Mouse (Mus musculus) cerebellum, adult (tissue): ENCODE measurements around the gene Ptbp2.

ENCODE experiments used
- ATAC-seq: cut with Nextera tagmentation; 2 replicates; pipeline ENCODE4 v1.9.2; 2017; ENCODE audit warnings: mild to moderate bottlenecking, moderate library complexity, mixed read lengths; ENCODE audit not compliant: insufficient number of reproducible peaks, low FRiP score, low TSS enrichment

Gene Ptbp2

DNA sequence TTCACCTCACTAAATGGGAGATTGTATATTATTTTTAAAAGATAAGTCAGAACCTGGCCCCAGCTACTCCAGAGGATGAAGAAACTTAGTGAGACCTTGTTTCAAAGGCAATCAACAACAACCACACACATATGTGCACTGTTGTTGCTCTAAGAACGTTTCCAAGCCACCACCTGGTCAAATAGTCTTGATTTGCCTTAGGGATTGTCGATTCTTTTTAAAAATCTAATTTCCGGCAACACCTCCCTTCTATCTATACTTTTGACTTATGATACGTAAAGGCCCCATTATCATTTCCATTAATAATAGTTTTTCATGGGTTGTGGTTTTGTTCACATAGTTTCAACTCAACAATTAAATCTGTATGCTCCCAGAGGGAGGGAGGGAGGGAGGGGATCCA, at the start of gene Ptbp2:
TSS of gene Ptbp2 (minus strand) at position 101 of the 400 bp plus-strand sequence.
- no peak for ATAC-seq

DNA sequence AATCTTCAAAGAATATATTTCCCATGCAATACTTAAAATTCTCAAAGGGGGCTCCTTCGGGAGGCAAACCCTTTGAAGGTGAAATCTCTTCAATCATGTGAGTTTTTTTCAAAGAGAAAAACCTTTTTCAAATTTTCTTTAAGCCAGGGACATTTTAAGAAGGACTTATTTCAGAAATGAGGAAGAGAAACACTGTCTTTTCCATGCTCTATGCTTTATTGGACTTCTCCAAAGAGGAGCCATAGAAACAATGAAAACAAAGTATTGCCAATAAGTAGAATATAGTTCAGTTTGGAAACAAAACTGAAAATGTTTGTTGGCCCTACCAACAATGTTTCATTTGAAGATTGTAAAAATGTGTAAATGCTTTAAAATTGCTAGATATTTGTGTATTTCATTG, 30.4 kb upstream of the Ptbp2 start:
- ATAC-seq, result no peak

- ATAC-seq, result no peak
Measured at GRCm38 (mm10) chr3:119806123-119806522, 21.9 kb upstream of the Ptbp2 start.

DNA sequence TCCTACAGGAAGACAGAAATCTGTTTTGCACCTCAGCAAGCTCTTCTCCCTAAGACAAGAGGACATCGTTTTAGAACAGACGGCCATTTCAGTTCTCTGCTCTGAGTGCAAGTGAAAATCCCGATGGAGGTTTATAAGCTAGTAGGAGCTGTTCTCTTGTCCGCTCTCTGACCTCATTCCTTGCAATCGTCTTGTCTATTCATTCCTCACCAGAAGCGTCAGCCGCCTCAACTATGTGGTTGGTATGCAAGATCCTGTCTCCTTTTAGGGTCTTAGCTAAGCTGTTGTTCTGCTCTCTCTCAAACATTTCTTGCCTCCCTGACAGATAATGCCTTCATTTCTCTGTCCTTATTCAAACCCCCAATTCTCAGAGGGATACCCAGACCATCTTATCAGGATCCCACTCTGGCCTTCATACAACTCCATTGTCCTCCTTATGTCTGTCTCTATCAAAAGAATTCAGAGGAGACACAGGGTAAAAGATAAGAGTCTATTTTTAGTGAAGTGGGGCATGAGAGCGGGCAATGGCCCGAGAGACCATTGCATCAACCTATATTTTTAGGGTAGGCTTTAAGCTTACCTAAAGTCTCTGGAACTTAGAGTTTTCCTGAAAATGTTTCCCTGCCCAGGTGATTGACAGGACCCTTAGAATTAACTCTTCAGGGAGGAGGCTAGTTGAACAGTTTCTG, 10.6 kb upstream of the Ptbp2 start:
- ATAC-seq, result no peak

DNA sequence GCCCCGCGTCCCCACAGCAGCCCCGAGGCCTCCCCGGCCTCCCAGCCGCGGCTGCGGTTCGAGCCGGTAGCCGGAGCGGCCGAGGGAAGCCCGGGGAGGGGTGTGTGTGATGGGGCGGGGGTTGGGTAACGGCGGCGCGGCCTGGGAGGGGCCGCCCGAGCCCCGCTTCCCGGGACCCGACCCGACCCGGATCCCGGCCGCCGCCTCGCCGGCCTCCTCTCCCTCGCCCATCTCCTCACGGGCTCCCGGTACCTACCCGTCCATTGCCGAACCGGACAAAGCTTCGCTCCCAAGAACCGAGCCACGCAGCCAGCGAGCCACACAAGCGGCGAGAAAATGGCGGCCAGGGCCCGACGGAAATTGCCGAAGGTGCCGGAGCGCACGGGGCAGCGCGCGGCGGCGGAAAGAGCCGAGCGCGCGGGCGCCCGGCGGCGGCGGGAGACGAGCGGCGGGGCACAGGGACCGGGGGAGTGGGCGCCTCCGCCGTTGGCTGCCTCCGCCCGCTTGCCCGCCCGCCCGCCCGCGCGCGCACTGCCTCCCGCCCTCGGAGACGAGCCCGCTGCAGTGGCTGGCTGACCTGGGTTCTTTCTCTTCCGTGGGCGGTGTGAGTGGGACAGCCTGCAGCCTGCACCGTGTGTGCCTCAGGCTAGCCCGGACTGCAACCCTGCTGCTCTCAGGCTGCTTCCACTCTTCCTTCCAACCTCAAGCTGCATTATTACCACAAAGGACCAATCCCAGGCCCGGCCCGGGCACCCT, 1.1 kb downstream of the Ptbp2 start:
- peak; percentile 82 for ATAC-seq

- peak; percentile 53 for ATAC-seq
Measured at GRCm38 (mm10) chr3:119782022-119782945, 2.0 kb downstream of the Ptbp2 start.

- no peak for ATAC-seq
Measured at GRCm38 (mm10) chr3:119780876-119781275, 3.4 kb downstream of the Ptbp2 start.

- no peak for ATAC-seq
Measured at GRCm38 (mm10) chr3:119779261-119779660, 5.0 kb downstream of the Ptbp2 start.

- no peak for ATAC-seq
Measured at GRCm38 (mm10) chr3:119778431-119778830, 5.8 kb downstream of the Ptbp2 start.

DNA sequence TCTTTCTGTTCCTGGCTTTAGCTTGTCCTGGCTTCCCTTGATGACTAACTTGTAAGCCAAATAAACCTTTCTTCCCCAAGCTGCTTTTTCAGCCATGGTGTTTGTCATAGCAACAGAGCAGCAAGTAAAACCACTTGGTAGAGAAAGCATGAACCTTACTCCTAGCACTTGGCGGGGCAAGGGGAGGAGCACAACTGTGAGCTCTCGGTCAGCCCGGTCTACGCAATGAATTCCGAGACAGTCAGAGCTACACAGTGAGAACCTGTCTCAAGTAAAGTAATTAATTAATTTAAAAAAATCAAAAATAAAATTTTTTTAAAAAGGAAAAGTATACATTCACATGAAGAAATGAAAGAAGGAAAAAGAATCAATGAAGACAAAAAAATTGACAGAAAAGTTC, 8.1 kb downstream of the Ptbp2 start:
- no peak for ATAC-seq

DNA sequence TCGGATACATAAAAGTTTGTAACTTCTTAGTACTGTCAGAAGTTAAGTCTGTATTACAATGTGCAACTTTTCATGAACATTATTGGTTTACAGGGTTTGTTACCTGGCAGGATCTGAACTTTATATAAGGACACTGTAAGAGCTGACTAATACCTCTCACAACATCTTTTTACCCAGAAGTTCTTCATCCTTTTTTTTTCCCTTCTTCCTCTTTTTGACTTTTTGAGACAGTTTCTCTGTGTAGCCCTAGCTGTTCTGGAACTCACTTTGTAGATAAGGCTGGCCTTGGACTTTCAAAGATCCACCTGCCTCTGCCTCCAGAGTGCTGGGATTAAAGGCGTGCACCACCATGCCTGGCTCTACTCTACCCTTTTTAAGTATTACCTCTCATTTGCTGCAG, 11.5 kb downstream of the Ptbp2 start:
- no peak for ATAC-seq

DNA sequence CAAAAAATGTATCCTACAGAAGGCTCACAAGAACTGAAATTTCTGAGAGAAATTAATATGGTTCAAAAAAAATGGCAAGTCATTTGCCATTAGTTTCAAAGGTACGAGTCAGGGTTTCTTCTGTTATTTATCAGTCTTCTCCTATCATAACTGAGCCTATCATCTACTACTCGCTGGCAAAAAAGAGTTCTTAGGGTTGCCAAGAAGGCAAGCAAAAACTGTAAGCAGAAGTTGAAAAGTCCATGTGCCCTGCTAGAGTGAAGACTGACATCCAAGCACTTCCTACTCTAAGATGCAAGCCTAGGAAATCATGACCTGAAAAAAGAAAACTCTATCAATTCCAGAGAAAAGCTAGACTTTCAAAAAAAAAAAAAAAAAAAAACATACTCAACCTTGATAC, 20.5 kb downstream of the Ptbp2 start:
- no peak for ATAC-seq

DNA sequence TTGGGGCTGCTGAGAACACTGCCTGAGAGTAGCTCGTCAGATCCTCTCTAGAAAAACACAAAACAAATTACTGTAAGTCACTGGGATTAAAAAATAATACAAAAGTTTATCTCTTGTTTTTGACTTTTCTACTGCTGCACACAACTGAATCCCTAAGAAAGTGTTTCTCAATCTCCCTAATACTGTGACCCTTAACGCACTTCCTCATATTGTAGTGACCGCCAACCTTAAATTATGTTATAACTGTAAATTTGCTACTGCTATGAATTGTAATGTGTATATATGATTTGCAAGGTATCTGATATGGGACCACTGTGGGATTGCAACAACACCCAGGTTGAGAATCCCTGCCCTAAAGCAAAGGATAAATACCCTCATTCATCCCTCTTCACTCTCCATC, 22.5 kb downstream of the Ptbp2 start:
- no peak for ATAC-seq

DNA sequence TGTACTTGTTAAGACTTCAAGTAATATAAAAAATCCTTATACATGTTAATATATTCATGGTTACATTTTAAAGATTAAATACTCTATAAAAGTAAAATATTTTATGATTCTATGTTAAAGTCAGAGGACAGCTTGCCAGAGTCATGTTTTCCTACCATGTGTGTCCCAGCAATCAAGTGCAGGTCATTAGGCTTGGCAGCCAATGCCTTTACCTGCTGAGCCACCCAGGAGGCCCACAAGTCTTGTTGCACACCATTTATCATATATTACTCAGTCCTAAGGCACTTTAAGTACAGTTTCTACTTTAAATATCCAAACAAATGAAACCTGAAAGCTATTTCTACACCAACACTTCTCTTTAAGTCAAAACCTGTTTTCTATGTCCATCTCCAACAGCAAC, 30.5 kb downstream of the Ptbp2 start:
- no peak for ATAC-seq

DNA sequence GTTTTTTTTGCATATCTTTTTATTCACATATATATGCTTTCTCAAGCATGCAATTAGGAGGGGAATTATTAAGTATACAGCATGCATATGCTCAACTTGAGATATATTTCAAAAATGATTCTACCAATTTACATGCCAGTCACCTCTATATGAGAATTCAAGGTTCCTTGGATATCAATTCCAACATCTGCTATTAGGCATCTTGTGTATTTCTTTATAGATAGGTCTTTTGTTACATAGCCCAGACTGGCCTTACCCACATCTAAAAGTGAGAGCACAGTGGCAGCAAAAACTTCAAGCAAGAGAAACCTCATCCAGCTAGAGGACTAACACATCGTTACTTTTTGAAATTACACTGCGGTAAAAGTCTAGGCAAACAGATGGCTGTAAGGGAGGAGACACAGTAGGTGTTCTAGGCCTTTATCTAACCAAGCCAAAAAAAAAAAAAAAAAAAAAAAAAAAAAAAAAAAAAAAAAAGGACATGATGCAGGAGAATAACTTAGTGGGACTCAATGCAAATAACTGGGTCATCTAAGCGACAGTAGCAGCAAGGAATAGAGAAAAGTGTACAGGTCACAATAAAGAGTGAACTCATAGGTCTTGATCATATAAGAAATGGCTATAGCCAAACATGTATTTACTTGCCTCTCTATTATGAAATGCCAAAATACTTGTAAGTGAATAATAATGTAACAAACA, 34.6 kb downstream of the Ptbp2 start:
- ATAC-seq, result peak; percentile 76

- ATAC-seq, result no peak
Measured at GRCm38 (mm10) chr3:119749140-119749539, 35.1 kb downstream of the Ptbp2 start.

- no peak for ATAC-seq
Measured at GRCm38 (mm10) chr3:119746656-119747055, 37.6 kb downstream of the Ptbp2 start.

DNA sequence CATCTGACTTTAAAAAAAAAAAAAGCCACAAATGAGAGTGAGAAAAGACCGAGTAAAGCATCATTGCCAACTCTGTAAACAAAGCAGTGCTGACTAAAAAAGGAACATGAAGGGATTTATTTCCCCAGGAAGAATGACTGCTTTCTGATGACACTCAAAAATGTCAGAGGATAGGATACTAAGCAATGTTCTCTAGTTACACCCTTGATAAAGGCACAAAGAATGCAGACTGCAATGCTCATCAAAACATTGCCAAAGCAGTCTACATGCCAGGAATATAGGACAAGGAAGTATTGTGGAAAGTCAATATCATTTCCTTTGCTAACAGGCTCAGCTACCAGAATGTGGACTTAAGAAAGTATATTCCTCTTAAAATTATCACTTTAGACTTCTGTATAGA, 38.5 kb downstream of the Ptbp2 start:
- ATAC-seq, result no peak

DNA sequence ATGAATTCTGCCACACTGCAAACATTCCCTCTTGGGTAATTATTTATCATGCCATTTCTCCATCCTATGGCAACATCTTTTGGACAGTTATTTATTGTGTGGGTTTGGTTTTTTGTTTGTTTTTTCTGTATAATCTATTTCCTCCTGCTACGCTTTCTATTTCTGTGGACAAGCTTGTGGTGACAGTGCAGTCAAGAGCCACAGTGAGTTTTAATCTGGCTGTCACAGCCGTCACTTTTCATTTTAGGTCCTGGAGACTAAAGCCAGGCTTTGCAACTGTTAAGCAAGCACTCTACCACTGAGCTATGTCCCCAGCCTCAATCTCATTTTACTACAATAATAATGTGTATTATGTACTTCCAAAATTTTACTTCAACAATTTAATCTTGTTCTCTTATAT, 54.4 kb downstream of the Ptbp2 start:
- ATAC-seq, result no peak

DNA sequence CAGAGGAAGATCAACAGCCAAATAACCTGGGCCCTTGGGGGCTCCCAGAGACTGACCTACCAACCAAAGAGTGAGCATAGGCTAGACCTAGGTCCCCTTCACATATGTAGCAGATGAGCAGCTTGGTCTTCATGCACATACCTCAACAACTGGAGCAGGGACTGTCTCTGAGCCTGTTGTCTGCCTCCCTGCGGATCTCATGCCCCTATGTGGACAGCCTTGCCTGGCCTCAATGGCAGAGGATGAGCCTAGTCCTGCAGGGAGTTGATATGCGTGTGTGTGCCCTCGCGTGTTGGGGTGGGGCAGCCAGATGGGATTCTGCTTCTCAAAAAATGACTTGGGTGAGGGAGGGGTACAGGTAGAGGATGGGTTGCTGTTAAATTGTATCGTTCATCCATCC, 72.2 kb downstream of the Ptbp2 start:
- no peak for ATAC-seq
